Mouse (Mus musculus): Measurements from ENCODE around the gene Batf. TPM values are rescaled to one million over a fixed set of nuclear protein-coding genes. Genes with fewer than 3 reads are reported as not detected.

The Batf gene
- total RNA-seq, 2 experiments from 2014 or later: 0.64 to 1.2 TPM

Small RNA genes lying within 50 kb of the gene (microRNA-seq; reads per million reads assigned to microRNA genes)
- gene Gm47285 (ENCODE audit: borderline number of aligned reads in 2 of 2): 0 reads per million in 2 experiments

Other genes with a start within 250 kb of the Batf start
- gene Fos, start 212.8 kb upstream of the Batf start, total RNA-seq (2021): 10 to 100 TPM in 1 of 2 experiments, 1 to 10 TPM in 1; 2.5 to 24.3 TPM
- gene Jdp2, start 87.6 kb upstream of the Batf start, total RNA-seq (2021): 1 to 10 TPM; 8.7 to 9.0 TPM
- gene Flvcr2, start 59.9 kb downstream of the Batf start, total RNA-seq (2021): 1 to 10 TPM; 2.3 to 3.1 TPM
- 1 to 10 TPM; 7.5 to 7.7 TPM for gene Erg28, start 137.9 kb downstream of the Batf start, total RNA-seq (2021)
- gene Ttll5, start 138.0 kb downstream of the Batf start, total RNA-seq (2021): 10 to 100 TPM; 14.6 to 14.8 TPM

Measured in heart, postnatal 36 days (tissue).